Mouse (Mus musculus) midbrain, postnatal 0 days (tissue): ENCODE results near the gene Wdr59. TPM values are rescaled to one million over a fixed set of nuclear protein-coding genes. Genes with fewer than 3 reads are reported as not detected.

Experiments used
- ATAC-seq: fragments of 200-750 bp; cut with Nextera tagmentation; 2 replicates; pipeline ENCODE4 v1.8.0; 2017; ENCODE audit warnings: moderate number of reproducible peaks, mild to moderate bottlenecking, moderate TSS enrichment, moderate library complexity; ENCODE audit not compliant: low FRiP score
- DNase-seq: peaks from one replicate; pipeline ENCODE4 v3.0.0-alpha.2; 2015; ENCODE audit warnings: low spot score
- H3K27ac ChIP-seq: fragments of 300-500 bp; sonication (generic); 2 replicates; pipeline ENCODE4 v1.5.1; 2014; ENCODE audit warnings: low read depth, mild to moderate bottlenecking, low read length, mixed read lengths
- H3K27me3 ChIP-seq: fragments of 300-500 bp; sonication (generic); 2 replicates; pipeline ENCODE4 v1.6.1; 2014; ENCODE audit warnings: low read length, control low read depth, mixed read lengths; ENCODE audit not compliant: insufficient read depth
- H3K36me3 ChIP-seq: fragments of 300-500 bp; sonication (generic); 2 replicates; pipeline ENCODE4 v1.6.1; 2014; ENCODE audit warnings: low read length, control low read depth, mixed read lengths; ENCODE audit not compliant: insufficient read depth
- H3K4me1 ChIP-seq: fragments of 300-500 bp; sonication (generic); 2 replicates; pipeline ENCODE4 v1.6.1; 2014; ENCODE audit warnings: mild to moderate bottlenecking, control low read depth, antibody characterized with exemption, low read length, mixed read lengths; ENCODE audit not compliant: insufficient read depth
- H3K4me2 ChIP-seq: fragments of 300-500 bp; sonication (generic); 2 replicates; pipeline ENCODE4 v1.6.1; 2014; ENCODE audit warnings: low read depth, mild to moderate bottlenecking, low read length, mixed read lengths; ENCODE audit not compliant: poor library complexity, severe bottlenecking
- H3K4me3 ChIP-seq: fragments of 300-500 bp; sonication (generic); 2 replicates; pipeline ENCODE4 v1.5.1; 2014; ENCODE audit warnings: low read depth, mild to moderate bottlenecking, low read length, moderate library complexity
- H3K9ac ChIP-seq: fragments of 300-500 bp; sonication (generic); replicated peaks from 2 replicates; pipeline ENCODE4 v1.6.1; 2014; ENCODE audit warnings: mild to moderate bottlenecking, low read length, moderate library complexity, mixed read lengths; ENCODE audit not compliant: poor library complexity, severe bottlenecking
- H3K9me3 ChIP-seq: fragments of 300-500 bp; sonication (generic); 2 replicates; pipeline ENCODE4 v1.6.1; 2016; ENCODE audit warnings: low read length, control low read depth
- CTCF ChIP-seq: IDR thresholded peaks from 2 replicates; pipeline ENCODE4 v1.5.1; 2016; ENCODE audit warnings: antibody characterized with exemption, mild to moderate bottlenecking
- WGBS: fragments of 180-500 bp; shearing (Covaris S2); extraction: QIAGEN DNeasy Blood & Tissue Kit; methylation state at CpG from one replicate; pipeline ENCODE4 v1.1.7; 2014; 5-methylcytosine and 5-hydroxymethylcytosine counted together
- polyA plus RNA-seq: library from polyadenylated mRNA; unstranded; fragments of >200 nt; fragmentation: Nextera tagmentation; extraction: Ambion mirVana; gene quantifications from 2 replicates; pipeline ENCODE4 v1.2.1, GENCODE M21; 2015
- total RNA-seq: library from RNA; depleted of rRNA; stranded (reverse); fragments of >200 nt; gene quantifications from 2 replicates; pipeline ENCODE4 v1.2.3, GENCODE M21; 2014

Wdr59 gene
- total and polyA plus RNA-seq, 2 experiments from 2014 or later, result 6.6 to 11.6 TPM

GRCm38 (mm10) chr8:111445960-111446660 is 75.8 kb downstream of the Wdr59 start:
- no peak overlapping the region for H3K9ac ChIP-seq

GRCm38 (mm10) chr8:111445558-111445957 is 76.3 kb downstream of the Wdr59 start:
- no peak for TF ChIP-seq CTCF
- no peaks in the 10 kb centered on the region for H3K9me3 ChIP-seq
- H3K9ac ChIP-seq, result no peak overlapping the region
- H3K4me3 ChIP-seq, result no peak overlapping the region
- H3K27ac ChIP-seq, result no peak overlapping the region
- no peak for DNase-seq
- no peak for ATAC-seq
- peaks cover 7% of the 10 kb centered on the region; the same call in 1 of the 2 replicates for H3K36me3 ChIP-seq
- no peak overlapping the region for H3K4me2 ChIP-seq
- 86% methylated on average over 18 of the region's 18 CpGs for WGBS
- no peaks in the 10 kb centered on the region for H3K27me3 ChIP-seq
- H3K4me1 ChIP-seq, result no peaks in the 10 kb centered on the region

More at GRCm38 (mm10) chr8:111445960-111446660, 75.8 kb downstream of the Wdr59 start:
- Histone ChIP-seq H3K4me2 (no peak overlapping the region), H3K36me3 (peaks cover 11% of the 10 kb centered on the region; the same call in 1 of the 2 replicates), H3K4me3 (no peak overlapping the region), H3K27me3 (no peaks in the 10 kb centered on the region), H3K4me1 (no peaks in the 10 kb centered on the region), H3K27ac (no peak overlapping the region), H3K9me3 (no peaks in the 10 kb centered on the region)
- DNase-seq, result no peak
- no peak for ATAC-seq
- 88% methylated on average over 4 of the region's 4 CpGs for WGBS
- no peak for TF ChIP-seq CTCF

GRCm38 (mm10) chr8:111444245-111444644 is 77.6 kb downstream of the Wdr59 start:
- H3K27me3 ChIP-seq, result no peaks in the 10 kb centered on the region
- H3K4me3 ChIP-seq, result no peak overlapping the region
- DNase-seq, result no peak
- no peaks in the 10 kb centered on the region for H3K4me1 ChIP-seq
- TF ChIP-seq CTCF, result no peak
- H3K27ac ChIP-seq, result no peak overlapping the region
- ATAC-seq, result no peak
- 0 out of 2 replicates have a peak, but pooled peaks cover 3% of the 10 kb centered on the region for H3K36me3 ChIP-seq
- H3K4me2 ChIP-seq, result no peak overlapping the region
- H3K9me3 ChIP-seq, result no peaks in the 10 kb centered on the region
- no peak overlapping the region for H3K9ac ChIP-seq
- 86% methylated on average over 4 of the region's 4 CpGs for WGBS

- TF ChIP-seq CTCF, result peak; percentile 90
- no peak overlapping the region for H3K4me2 ChIP-seq
- DNase-seq (peak; percentile 90), ATAC-seq (0 out of 2 replicates have a peak, but pooled peaks have one; percentile 27)
- H3K9ac ChIP-seq, result no peak overlapping the region; the same call in 1 of the 2 replicates
- no peaks in the 10 kb centered on the region for H3K9me3 ChIP-seq
- H3K4me3 ChIP-seq, result no peak overlapping the region
- H3K4me1 ChIP-seq, result no peaks in the 10 kb centered on the region
- H3K36me3 ChIP-seq, result no peaks in the 10 kb centered on the region
- WGBS, result 25% methylated on average over 9 of the region's 9 CpGs
- H3K27me3 ChIP-seq, result no peaks in the 10 kb centered on the region
- H3K27ac ChIP-seq, result no peak overlapping the region
Measured at GRCm38 (mm10) chr8:111439189-111439588, 82.7 kb downstream of the Wdr59 start.

GRCm38 (mm10) chr8:111435071-111435828 is 86.6 kb downstream of the Wdr59 start:
- no peak overlapping the region for H3K27ac ChIP-seq
- H3K4me1 ChIP-seq, result no peaks in the 10 kb centered on the region
- H3K36me3 ChIP-seq, result no peaks in the 10 kb centered on the region
- no peak overlapping the region for H3K4me3 ChIP-seq
- no peak overlapping the region for H3K9ac ChIP-seq
- ATAC-seq (no peak), DNase-seq (no peak)
- H3K4me2 ChIP-seq, result no peak overlapping the region
- no peaks in the 10 kb centered on the region for H3K9me3 ChIP-seq
- no peaks in the 10 kb centered on the region for H3K27me3 ChIP-seq
- no peak for TF ChIP-seq CTCF
- 70% methylated on average over 11 of the region's 11 CpGs for WGBS

- TF ChIP-seq CTCF, result no peak
- H3K27me3 ChIP-seq, result no peaks in the 10 kb centered on the region
- no peaks in the 10 kb centered on the region for H3K4me1 ChIP-seq
- no peak overlapping the region for H3K27ac ChIP-seq
- H3K36me3 ChIP-seq, result no peaks in the 10 kb centered on the region
- 80% methylated on average over 9 of the region's 9 CpGs for WGBS
- H3K4me2 ChIP-seq, result no peak overlapping the region
- H3K9me3 ChIP-seq, result no peaks in the 10 kb centered on the region
- ATAC-seq, result no peak
- H3K4me3 ChIP-seq, result no peak overlapping the region
- H3K9ac ChIP-seq, result no peak overlapping the region
- peak; percentile 66 for DNase-seq
Measured at GRCm38 (mm10) chr8:111424646-111425045, 97.2 kb downstream of the Wdr59 start.
